Mouse (Mus musculus) retina, postnatal 1 day (tissue): ENCODE measurements around the gene Ssbp3.

Source experiments
- DNase-seq: peaks from one replicate; pipeline ENCODE4 v3.0.0-alpha.2; 2012

Ssbp3 gene

GRCm38 (mm10) chr4:106935583-106935935, 25.1 kb downstream of the Ssbp3 start:
- no peak for DNase-seq

- no peak for DNase-seq
Measured at GRCm38 (mm10) chr4:106936041-106936440, 25.5 kb downstream of the Ssbp3 start.

- peak; percentile 89 for DNase-seq
Measured at GRCm38 (mm10) chr4:106936741-106937140, 26.2 kb downstream of the Ssbp3 start.

GRCm38 (mm10) chr4:106938506-106939222, 28.2 kb downstream of the Ssbp3 start:
- DNase-seq: no peak

- DNase-seq: peak; percentile 90
Measured at GRCm38 (mm10) chr4:106939223-106939918, 28.9 kb downstream of the Ssbp3 start.

- DNase-seq: no peak
Measured at GRCm38 (mm10) chr4:106939919-106940227, 29.4 kb downstream of the Ssbp3 start.

GRCm38 (mm10) chr4:106940945-106941344, 30.4 kb downstream of the Ssbp3 start:
- no peak for DNase-seq

- no peak for DNase-seq
Measured at GRCm38 (mm10) chr4:106941475-106941874, 31.0 kb downstream of the Ssbp3 start.

GRCm38 (mm10) chr4:106942491-106942890, 32.0 kb downstream of the Ssbp3 start:
- DNase-seq: no peak

GRCm38 (mm10) chr4:106943627-106944026, 33.1 kb downstream of the Ssbp3 start:
- DNase-seq: no peak

- no peak for DNase-seq
Measured at GRCm38 (mm10) chr4:106944898-106945297, 34.4 kb downstream of the Ssbp3 start.

- DNase-seq: no peak
Measured at GRCm38 (mm10) chr4:106947741-106948140, 37.2 kb downstream of the Ssbp3 start.

GRCm38 (mm10) chr4:106948546-106948945, 38.0 kb downstream of the Ssbp3 start:
- no peak for DNase-seq

- no peak for DNase-seq
Measured at GRCm38 (mm10) chr4:106949200-106949599, 38.7 kb downstream of the Ssbp3 start.

- no peak for DNase-seq
Measured at GRCm38 (mm10) chr4:106950801-106951200, 40.3 kb downstream of the Ssbp3 start.

- DNase-seq: no peak
Measured at GRCm38 (mm10) chr4:106951455-106951854, 41.0 kb downstream of the Ssbp3 start.

- DNase-seq: no peak
Measured at GRCm38 (mm10) chr4:106953221-106953620, 42.7 kb downstream of the Ssbp3 start.

GRCm38 (mm10) chr4:106953760-106954159, 43.3 kb downstream of the Ssbp3 start:
- DNase-seq: no peak

GRCm38 (mm10) chr4:106955729-106956712, 45.5 kb downstream of the Ssbp3 start:
- DNase-seq: peak; percentile 66

GRCm38 (mm10) chr4:106958117-106958516, 47.6 kb downstream of the Ssbp3 start:
- no peak for DNase-seq

- DNase-seq: no peak
Measured at GRCm38 (mm10) chr4:106958561-106958960, 48.1 kb downstream of the Ssbp3 start.

GRCm38 (mm10) chr4:106959506-106960302, 49.2 kb downstream of the Ssbp3 start:
- peak; percentile 62 for DNase-seq

GRCm38 (mm10) chr4:106960476-106960875, 50.0 kb downstream of the Ssbp3 start:
- DNase-seq: no peak
